Mouse (Mus musculus) neural tube, embryonic 15.5 days (tissue): ENCODE results near the gene Baz2b. TPM values are rescaled to one million over a fixed set of nuclear protein-coding genes. Genes with fewer than 3 reads are reported as not detected.
A peak's percentile ranks its signal among the peaks of the same experiment; 100 is the strongest.

Experiments used
- ATAC-seq: fragments of 200-750 bp; cut with Nextera tagmentation; 2 replicates; pipeline ENCODE4 v1.8.0; 2017; ENCODE audit warnings: mild to moderate bottlenecking, moderate TSS enrichment, moderate library complexity; ENCODE audit not compliant: low FRiP score
- H3K27ac ChIP-seq: fragments of 300-500 bp; sonication (generic); replicated peaks from 2 replicates; pipeline ENCODE4 v1.5.1; 2015; ENCODE audit warnings: mild to moderate bottlenecking, inconsistent platforms
- H3K27me3 ChIP-seq: fragments of 300-500 bp; sonication (generic); replicated peaks from 2 replicates; pipeline ENCODE4 v1.6.1; 2015; ENCODE audit warnings: inconsistent platforms
- H3K36me3 ChIP-seq: fragments of 300-500 bp; sonication (generic); 2 replicates; pipeline ENCODE4 v1.6.1; 2015; ENCODE audit warnings: inconsistent platforms
- H3K4me1 ChIP-seq: fragments of 300-500 bp; sonication (generic); 2 replicates; pipeline ENCODE4 v1.6.1; 2015; ENCODE audit warnings: inconsistent platforms
- H3K4me2 ChIP-seq: fragments of 300-500 bp; sonication (generic); 2 replicates; pipeline ENCODE4 v1.6.1; 2015; ENCODE audit warnings: inconsistent platforms, mild to moderate bottlenecking, moderate library complexity
- H3K4me3 ChIP-seq: fragments of 300-500 bp; sonication (generic); replicated peaks from 2 replicates; pipeline ENCODE4 v1.5.1; 2015; ENCODE audit warnings: mild to moderate bottlenecking, inconsistent platforms
- H3K9ac ChIP-seq: fragments of 300-500 bp; sonication (generic); replicated peaks from 2 replicates; pipeline ENCODE4 v1.6.1; 2015; ENCODE audit warnings: mild to moderate bottlenecking, inconsistent platforms
- H3K9me3 ChIP-seq: fragments of 300-500 bp; sonication (generic); replicated peaks from 2 replicates; pipeline ENCODE4 v1.6.1; 2016; ENCODE audit warnings: inconsistent platforms
- WGBS: fragments of 180-500 bp; shearing (Covaris S2); methylation state at CpG from one replicate; pipeline ENCODE4 v1.1.7; 2015; ENCODE audit warnings: mixed read lengths; 5-methylcytosine and 5-hydroxymethylcytosine counted together
- polyA plus RNA-seq: library from polyadenylated mRNA; unstranded; fragments of >200 nt; fragmentation: Nextera tagmentation; extraction: Ambion mirVana; gene quantifications from 2 replicates; pipeline ENCODE4 v1.2.1, GENCODE M21; 2015

The Baz2b gene
- polyA plus RNA-seq, 1 experiment from 2014 or later, result 68.2 TPM

GRCm38 (mm10) chr2:60060185-60060775 lies 149.4 kb downstream of the Baz2b start:
- no peak overlapping the region for H3K4me2 ChIP-seq
- H3K27ac ChIP-seq, result no peak overlapping the region
- peaks cover 6% of the 10 kb centered on the region for H3K4me1 ChIP-seq
- H3K9me3 ChIP-seq, result 0 out of 2 replicates have a peak, but pooled peaks cover 3% of the 10 kb centered on the region
- H3K27me3 ChIP-seq, result no peaks in the 10 kb centered on the region
- no peak for ATAC-seq
- WGBS, result 97% methylated on average over 1 of the region's 1 CpGs
- H3K36me3 ChIP-seq, result peaks cover 5% of the 10 kb centered on the region; the same call in 1 of the 2 replicates
- no peak overlapping the region for H3K9ac ChIP-seq
- no peak overlapping the region for H3K4me3 ChIP-seq

- WGBS, result 94% methylated on average over 5 of the region's 5 CpGs
- H3K9ac ChIP-seq, result no peak overlapping the region
- H3K4me1 ChIP-seq, result peaks cover 6% of the 10 kb centered on the region
- no peak overlapping the region for H3K4me2 ChIP-seq
- 0 out of 2 replicates have a peak, but pooled peaks cover under 1% of the 10 kb centered on the region for H3K9me3 ChIP-seq
- no peaks in the 10 kb centered on the region for H3K27me3 ChIP-seq
- H3K4me3 ChIP-seq, result no peak overlapping the region
- H3K27ac ChIP-seq, result no peak overlapping the region
- ATAC-seq, result no peak
- no peaks in the 10 kb centered on the region for H3K36me3 ChIP-seq
Measured at GRCm38 (mm10) chr2:60059300-60059699, 150.3 kb downstream of the Baz2b start.

- no peak overlapping the region for H3K27ac ChIP-seq
- WGBS, result 14% methylated on average over 4 of the region's 4 CpGs
- no peak overlapping the region for H3K4me2 ChIP-seq
- no peak overlapping the region for H3K4me3 ChIP-seq
- no peaks in the 10 kb centered on the region for H3K36me3 ChIP-seq
- H3K9me3 ChIP-seq, result no peaks in the 10 kb centered on the region
- H3K4me1 ChIP-seq, result peaks cover 13% of the 10 kb centered on the region
- ATAC-seq, result no peak
- no peak overlapping the region for H3K9ac ChIP-seq
- no peaks in the 10 kb centered on the region for H3K27me3 ChIP-seq
Measured at GRCm38 (mm10) chr2:60056043-60056442, 153.6 kb downstream of the Baz2b start.

- Histone ChIP-seq H3K27ac (no peak overlapping the region), H3K36me3 (no peaks in the 10 kb centered on the region), H3K4me1 (peaks cover 13% of the 10 kb centered on the region), H3K27me3 (no peaks in the 10 kb centered on the region), H3K4me2 (no peak overlapping the region), H3K9ac (no peak overlapping the region), H3K4me3 (no peak overlapping the region), H3K9me3 (no peaks in the 10 kb centered on the region)
- 74% methylated on average over 10 of the region's 10 CpGs for WGBS
- no peak for ATAC-seq
Measured at GRCm38 (mm10) chr2:60054808-60055535, 154.7 kb downstream of the Baz2b start.

GRCm38 (mm10) chr2:60053222-60054010 lies 156.2 kb downstream of the Baz2b start:
- Histone ChIP-seq H3K4me3 (no peak overlapping the region), H3K9me3 (no peaks in the 10 kb centered on the region), H3K27ac (peak overlapping the region; percentile 52), H3K36me3 (no peaks in the 10 kb centered on the region), H3K9ac (no peak overlapping the region), H3K4me1 (peaks cover 13% of the 10 kb centered on the region), H3K4me2 (no peak overlapping the region; the same call in 1 of the 2 replicates), H3K27me3 (no peaks in the 10 kb centered on the region)
- 38% methylated on average over 11 of the region's 11 CpGs for WGBS
- ATAC-seq, result peak; percentile 40

- no peak overlapping the region for H3K4me3 ChIP-seq
- no peak overlapping the region for H3K27ac ChIP-seq
- ATAC-seq, result no peak
- no peaks in the 10 kb centered on the region for H3K27me3 ChIP-seq
- H3K4me2 ChIP-seq, result no peak overlapping the region
- WGBS, result 82% methylated on average over 9 of the region's 9 CpGs
- H3K36me3 ChIP-seq, result no peaks in the 10 kb centered on the region
- H3K9me3 ChIP-seq, result no peaks in the 10 kb centered on the region
- H3K4me1 ChIP-seq, result peaks cover 14% of the 10 kb centered on the region
- H3K9ac ChIP-seq, result no peak overlapping the region
Measured at GRCm38 (mm10) chr2:60050667-60051460, 158.8 kb downstream of the Baz2b start.

GRCm38 (mm10) chr2:60049889-60050288 lies 159.8 kb downstream of the Baz2b start:
- H3K4me1 ChIP-seq, result peaks cover 14% of the 10 kb centered on the region
- H3K9me3 ChIP-seq, result no peaks in the 10 kb centered on the region
- H3K9ac ChIP-seq, result no peak overlapping the region
- no peaks in the 10 kb centered on the region for H3K36me3 ChIP-seq
- no peaks in the 10 kb centered on the region for H3K27me3 ChIP-seq
- no peak overlapping the region for H3K4me2 ChIP-seq
- WGBS, result 82% methylated on average over 4 of the region's 4 CpGs
- no peak overlapping the region for H3K4me3 ChIP-seq
- H3K27ac ChIP-seq, result no peak overlapping the region
- ATAC-seq, result no peak

GRCm38 (mm10) chr2:60049351-60049750 lies 160.3 kb downstream of the Baz2b start:
- no peak for ATAC-seq
- H3K27me3 ChIP-seq, result no peaks in the 10 kb centered on the region
- H3K9ac ChIP-seq, result no peak overlapping the region
- H3K27ac ChIP-seq, result no peak overlapping the region
- H3K9me3 ChIP-seq, result no peaks in the 10 kb centered on the region
- peaks cover 14% of the 10 kb centered on the region for H3K4me1 ChIP-seq
- no peak overlapping the region for H3K4me2 ChIP-seq
- no peak overlapping the region for H3K4me3 ChIP-seq
- no peaks in the 10 kb centered on the region for H3K36me3 ChIP-seq
- 96% methylated on average over 9 of the region's 9 CpGs for WGBS

- Histone ChIP-seq H3K36me3 (no peaks in the 10 kb centered on the region), H3K4me2 (no peak overlapping the region), H3K4me1 (peaks cover 11% of the 10 kb centered on the region), H3K27ac (no peak overlapping the region), H3K9ac (no peak overlapping the region), H3K9me3 (no peaks in the 10 kb centered on the region), H3K4me3 (no peak overlapping the region), H3K27me3 (no peaks in the 10 kb centered on the region)
- 77% methylated on average over 1 of the region's 1 CpGs for WGBS
- no peak for ATAC-seq
Measured at GRCm38 (mm10) chr2:60045995-60046394, 163.6 kb downstream of the Baz2b start.

- peaks cover 11% of the 10 kb centered on the region for H3K4me1 ChIP-seq
- ATAC-seq, result no peak
Measured at GRCm38 (mm10) chr2:60044988-60045387, 164.7 kb downstream of the Baz2b start.

GRCm38 (mm10) chr2:60044540-60044939 lies 165.1 kb downstream of the Baz2b start:
- no peaks in the 10 kb centered on the region for H3K27me3 ChIP-seq
- no peak for ATAC-seq
- peaks cover 11% of the 10 kb centered on the region for H3K4me1 ChIP-seq
- H3K4me2 ChIP-seq, result no peak overlapping the region
- no peak overlapping the region for H3K27ac ChIP-seq
- H3K36me3 ChIP-seq, result no peaks in the 10 kb centered on the region
- no peak overlapping the region for H3K4me3 ChIP-seq
- 72% methylated on average over 2 of the region's 2 CpGs for WGBS
- no peak overlapping the region for H3K9ac ChIP-seq
- no peaks in the 10 kb centered on the region for H3K9me3 ChIP-seq

More at GRCm38 (mm10) chr2:60044988-60045387, 164.7 kb downstream of the Baz2b start:
- no peak overlapping the region for H3K4me2 ChIP-seq
- H3K9me3 ChIP-seq, result no peaks in the 10 kb centered on the region
- no peak overlapping the region for H3K4me3 ChIP-seq
- no peaks in the 10 kb centered on the region for H3K36me3 ChIP-seq
- H3K9ac ChIP-seq, result no peak overlapping the region
- H3K27ac ChIP-seq, result no peak overlapping the region
- no peaks in the 10 kb centered on the region for H3K27me3 ChIP-seq
